Mouse (Mus musculus) brain, embryonic 14.5 days (tissue): ENCODE data around the gene 2310039H08Rik.

Source experiments
- CTCF ChIP-seq: fragments of 200-500 bp; IDR thresholded peaks from 2 replicates; pipeline ENCODE4 v1.5.1; 2012; ENCODE audit warnings: inconsistent platforms, mild to moderate bottlenecking, moderate library complexity, borderline replicate concordance; ENCODE audit not compliant: insufficient read depth, insufficient read length; ENCODE audit errors: extremely low read depth
- POLR2A ChIP-seq: fragments of 200-500 bp; IDR thresholded peaks from 2 replicates; pipeline ENCODE4 v1.6.1; 2012; ENCODE audit warnings: mild to moderate bottlenecking, inconsistent platforms, borderline replicate concordance; ENCODE audit not compliant: poor library complexity, insufficient read depth, insufficient read length, severe bottlenecking; ENCODE audit errors: extremely low read depth

GRCm38 (mm10) chr17:46734055-46734454, 38.4 kb upstream of the 2310039H08Rik start:
- TF ChIP-seq POLR2A (no peak), CTCF (no peak)
